Mouse (Mus musculus) forebrain, embryonic 11.5 days (tissue): ENCODE measurements around the gene Gm20503. TPM values are rescaled to one million over a fixed set of nuclear protein-coding genes. Genes with fewer than 3 reads are reported as not detected.

ENCODE experiments used
- ATAC-seq: fragments of 200-750 bp; cut with Nextera tagmentation; replicated peaks from 2 replicates; pipeline ENCODE4 v1.8.0; 2017; ENCODE audit warnings: moderate TSS enrichment; ENCODE audit not compliant: low FRiP score
- DNase-seq: peaks from one replicate; pipeline ENCODE4 v3.0.0-alpha.2; 2017; ENCODE audit warnings: low spot score
- H3K27ac ChIP-seq: fragments of 300-500 bp; sonication (generic); 2 replicates; pipeline ENCODE4 v1.5.1; 2014; ENCODE audit warnings: low read depth, low read length
- H3K27me3 ChIP-seq: fragments of 300-500 bp; sonication (generic); 2 replicates; pipeline ENCODE4 v1.6.1; 2014; ENCODE audit warnings: mild to moderate bottlenecking, low read length, mixed read lengths; ENCODE audit not compliant: control insufficient read depth, insufficient read depth
- H3K36me3 ChIP-seq: fragments of 300-500 bp; sonication (generic); 2 replicates; pipeline ENCODE4 v1.6.1; 2014; ENCODE audit warnings: mild to moderate bottlenecking, low read length, moderate library complexity, mixed read lengths; ENCODE audit not compliant: control insufficient read depth, insufficient read depth
- H3K4me1 ChIP-seq: fragments of 300-500 bp; sonication (generic); replicated peaks from 2 replicates; pipeline ENCODE4 v1.6.1; 2014; ENCODE audit warnings: low read length, mixed read lengths; ENCODE audit not compliant: control insufficient read depth, insufficient read depth
- H3K4me2 ChIP-seq: fragments of 300-500 bp; sonication (generic); 2 replicates; pipeline ENCODE4 v1.6.1; 2014; ENCODE audit warnings: low read depth, mild to moderate bottlenecking, low read length, moderate library complexity, mixed read lengths; ENCODE audit not compliant: severe bottlenecking
- H3K4me3 ChIP-seq: fragments of 300-500 bp; sonication (generic); 2 replicates; pipeline ENCODE4 v1.5.1; 2014; ENCODE audit warnings: low read depth, low read length
- H3K9ac ChIP-seq: fragments of 300-500 bp; sonication (generic); 2 replicates; pipeline ENCODE4 v1.6.1; 2014; ENCODE audit warnings: low read length
- H3K9me3 ChIP-seq: fragments of 300-500 bp; sonication (generic); 2 replicates; pipeline ENCODE4 v1.6.1; 2016; ENCODE audit warnings: low read length, mixed read lengths; ENCODE audit not compliant: control insufficient read depth
- WGBS: fragments of 180-500 bp; shearing (Covaris S2); extraction: QIAGEN DNeasy Blood & Tissue Kit; methylation state at CpG from one replicate; pipeline ENCODE4 v1.1.7; 2014; 5-methylcytosine and 5-hydroxymethylcytosine counted together
- polyA plus RNA-seq: library from polyadenylated mRNA; unstranded; fragments of >200 nt; fragmentation: Nextera tagmentation; extraction: Ambion mirVana; gene quantifications from 2 replicates; pipeline ENCODE4 v1.2.1, GENCODE M21; 2014

Gene Gm20503
- polyA plus RNA-seq, 1 experiment from 2014 or later = 7.0 TPM

DNA sequence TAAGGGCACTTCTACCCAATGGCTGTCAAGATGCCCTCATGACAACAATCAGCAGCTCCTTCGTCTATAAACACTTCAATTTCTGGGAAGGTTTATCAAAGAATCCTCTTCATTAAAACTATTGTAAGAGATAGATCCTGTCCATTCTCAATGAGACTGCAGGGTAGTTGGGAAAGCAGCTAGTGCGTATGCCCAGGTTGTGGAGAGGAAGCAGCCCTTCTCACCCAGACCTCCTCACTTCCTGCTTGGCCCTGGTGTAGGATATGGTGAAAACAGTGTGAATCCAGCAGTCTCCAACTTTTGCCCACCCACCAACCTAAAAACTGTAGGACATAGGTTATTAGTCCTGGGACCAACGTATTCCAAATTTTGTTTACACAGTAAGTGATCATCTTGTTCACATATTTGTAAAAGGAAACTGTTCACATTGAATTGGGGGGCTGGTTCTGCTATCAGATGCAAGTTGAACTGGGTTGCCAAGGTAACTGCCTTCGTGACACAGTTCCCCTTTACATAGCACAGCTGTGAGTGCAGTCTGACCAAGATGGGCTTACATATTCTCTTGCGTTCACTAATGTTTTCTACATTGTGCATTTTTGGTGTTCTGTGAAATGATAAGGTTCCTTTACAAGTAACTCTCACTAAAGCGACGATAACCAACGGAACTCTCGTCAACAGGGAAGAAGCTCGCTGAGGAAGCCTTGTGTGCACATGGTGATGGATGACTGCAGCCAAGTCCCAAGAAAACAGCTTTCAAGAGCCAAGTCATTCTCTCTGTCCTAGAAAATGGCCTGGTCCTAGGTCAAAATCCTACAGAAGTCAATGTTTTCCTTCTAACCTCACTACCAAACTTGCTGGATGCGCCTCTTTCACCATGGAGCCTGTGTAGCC is 37.6 kb downstream of the Gm20503 start:
- Histone ChIP-seq H3K36me3 (no peaks in the 10 kb centered on the region), H3K9ac (no peak overlapping the region), H3K4me2 (no peak overlapping the region), H3K27me3 (no peaks in the 10 kb centered on the region), H3K4me3 (no peak overlapping the region), H3K4me1 (0 out of 2 replicates have a peak, but pooled peaks cover 1% of the 10 kb centered on the region), H3K27ac (no peak overlapping the region), H3K9me3 (no peaks in the 10 kb centered on the region)
- DNase-seq (no peak), ATAC-seq (no peak)
- WGBS = 92% methylated on average over 11 of the region's 11 CpGs

DNA sequence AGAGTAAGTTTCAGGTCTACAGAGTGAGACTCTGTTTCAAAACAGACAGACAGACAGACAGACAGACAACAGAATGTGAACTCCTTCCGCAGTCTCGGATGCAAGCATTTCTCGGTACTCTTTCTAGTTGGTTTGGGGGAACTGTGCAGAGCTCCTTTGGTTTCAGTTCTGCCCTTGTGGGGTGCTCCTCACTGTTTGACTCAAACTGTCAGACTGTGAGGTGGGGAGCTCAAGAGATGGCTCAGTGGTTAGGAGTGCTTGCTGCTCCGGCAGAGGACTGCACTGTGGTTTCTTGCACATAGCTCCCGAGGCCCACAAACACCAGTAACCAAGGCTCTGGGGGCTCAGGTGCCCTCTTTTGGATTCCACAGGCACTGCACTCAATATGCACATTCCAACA is 40.1 kb downstream of the Gm20503 start:
- H3K4me3 ChIP-seq = no peak overlapping the region
- H3K9me3 ChIP-seq = no peaks in the 10 kb centered on the region
- no peak overlapping the region for H3K27ac ChIP-seq
- no peak overlapping the region for H3K4me2 ChIP-seq
- WGBS = 95% methylated on average over 5 of the region's 5 CpGs
- no peak for ATAC-seq
- H3K9ac ChIP-seq = no peak overlapping the region
- H3K36me3 ChIP-seq = no peaks in the 10 kb centered on the region
- H3K27me3 ChIP-seq = no peaks in the 10 kb centered on the region
- no peaks in the 10 kb centered on the region for H3K4me1 ChIP-seq
- no peak for DNase-seq

DNA sequence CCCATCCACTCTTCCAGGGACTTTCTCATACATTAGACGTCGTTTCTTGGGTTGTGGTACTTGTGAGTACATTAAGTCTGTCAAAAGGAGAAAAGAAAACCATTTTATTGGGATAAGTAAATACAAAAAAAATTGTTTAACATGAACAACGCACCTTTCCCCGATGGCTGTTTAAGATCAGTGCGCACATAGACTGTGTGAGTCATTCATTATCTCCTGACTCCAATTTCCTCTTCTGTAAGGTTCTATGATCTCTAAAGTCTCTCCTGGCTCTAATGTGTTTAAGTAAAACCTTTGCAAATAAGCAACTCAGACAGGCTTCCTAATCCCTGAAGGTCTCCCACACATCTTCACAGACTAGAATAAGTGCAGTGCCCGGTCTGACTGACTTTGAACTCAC is 40.9 kb downstream of the Gm20503 start:
- H3K36me3 ChIP-seq = no peaks in the 10 kb centered on the region
- WGBS = 93% methylated on average over 6 of the region's 6 CpGs

DNA sequence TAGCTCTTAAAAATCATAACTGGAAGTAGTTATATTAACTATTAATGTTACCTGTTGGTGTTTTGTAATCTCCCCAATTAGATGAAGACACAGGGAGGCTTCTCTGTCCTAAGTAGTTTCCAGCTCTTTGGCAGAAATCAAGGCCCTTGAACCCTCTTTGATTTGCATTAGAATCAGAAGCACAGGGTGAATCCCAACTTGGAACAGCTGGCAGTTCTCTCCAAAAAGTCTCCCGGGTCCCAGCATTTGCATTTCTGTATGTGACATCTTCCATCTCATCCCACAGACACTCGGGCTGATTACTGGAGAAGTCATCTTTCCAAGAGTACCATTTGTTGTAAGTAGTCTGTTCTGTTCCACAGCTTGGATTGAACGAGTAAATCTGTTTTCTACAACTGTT is 44.2 kb downstream of the Gm20503 start:
- Histone ChIP-seq H3K4me1 (no peaks in the 10 kb centered on the region), H3K9me3 (no peaks in the 10 kb centered on the region), H3K9ac (no peak overlapping the region), H3K27me3 (no peaks in the 10 kb centered on the region), H3K36me3 (no peaks in the 10 kb centered on the region), H3K27ac (no peak overlapping the region), H3K4me3 (no peak overlapping the region), H3K4me2 (no peak overlapping the region)
- WGBS = 37% methylated on average over 3 of the region's 3 CpGs
- ATAC-seq = no peak
- DNase-seq = no peak

More for the DNA sequence above, 40.9 kb downstream of the Gm20503 start:
- Histone ChIP-seq H3K4me3 (no peak overlapping the region), H3K27ac (no peak overlapping the region), H3K27me3 (no peaks in the 10 kb centered on the region), H3K4me1 (no peaks in the 10 kb centered on the region), H3K9me3 (no peaks in the 10 kb centered on the region), H3K9ac (no peak overlapping the region), H3K4me2 (no peak overlapping the region)
- ATAC-seq = no peak
- DNase-seq = no peak

DNA sequence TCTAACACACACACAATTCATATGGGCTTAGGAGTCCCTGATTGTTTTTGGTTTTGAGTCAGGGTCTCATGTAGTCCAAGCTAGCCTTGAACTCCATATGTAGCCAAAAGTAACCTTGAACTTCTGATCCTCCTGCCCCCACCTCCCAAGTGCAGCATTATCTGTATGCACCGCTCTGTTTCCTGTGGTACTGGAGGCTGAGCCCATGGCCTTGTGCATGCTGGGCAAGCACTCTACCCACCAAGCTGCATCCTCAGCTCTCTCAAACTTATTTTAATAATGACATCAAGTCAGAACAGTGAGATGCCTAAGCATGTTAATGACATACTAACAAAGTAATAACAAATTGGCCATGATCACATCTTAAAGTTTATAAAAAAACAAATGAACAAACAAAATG is 48.1 kb downstream of the Gm20503 start:
- WGBS = 95% methylated on average over 1 of the region's 1 CpGs
- no peaks in the 10 kb centered on the region for H3K9me3 ChIP-seq

DNA sequence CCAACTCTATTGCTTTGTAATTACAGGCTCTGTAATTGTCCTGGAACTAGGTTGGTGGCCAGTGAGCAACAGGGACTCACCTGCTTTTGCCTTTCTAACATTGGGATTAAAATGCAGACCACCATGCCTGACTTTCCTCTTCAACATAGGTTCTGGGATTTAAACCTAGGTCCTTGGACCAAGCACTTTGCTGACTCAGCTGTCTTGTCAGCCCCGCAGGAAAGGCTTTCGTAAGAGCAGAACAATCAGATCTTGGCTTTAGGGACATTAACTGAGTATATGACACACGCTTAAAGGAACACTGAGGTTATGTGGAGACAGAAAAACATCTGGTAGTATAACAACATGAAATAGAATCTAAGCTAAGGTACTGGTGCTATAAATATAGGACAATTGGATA is 54.9 kb downstream of the Gm20503 start:
- Histone ChIP-seq H3K27ac (no peak overlapping the region), H3K4me2 (no peak overlapping the region), H3K4me3 (no peak overlapping the region), H3K9me3 (no peaks in the 10 kb centered on the region), H3K36me3 (no peaks in the 10 kb centered on the region), H3K27me3 (no peaks in the 10 kb centered on the region), H3K9ac (no peak overlapping the region), H3K4me1 (no peaks in the 10 kb centered on the region)
- no peak for DNase-seq
- 86% methylated on average over 3 of the region's 3 CpGs for WGBS
- no peak for ATAC-seq

More for the DNA sequence above, 48.1 kb downstream of the Gm20503 start:
- no peak overlapping the region for H3K27ac ChIP-seq
- H3K4me2 ChIP-seq = no peak overlapping the region
- no peaks in the 10 kb centered on the region for H3K4me1 ChIP-seq
- ATAC-seq = no peak
- DNase-seq = no peak
- H3K27me3 ChIP-seq = no peaks in the 10 kb centered on the region
- H3K36me3 ChIP-seq = no peaks in the 10 kb centered on the region
- no peak overlapping the region for H3K9ac ChIP-seq
- no peak overlapping the region for H3K4me3 ChIP-seq

DNA sequence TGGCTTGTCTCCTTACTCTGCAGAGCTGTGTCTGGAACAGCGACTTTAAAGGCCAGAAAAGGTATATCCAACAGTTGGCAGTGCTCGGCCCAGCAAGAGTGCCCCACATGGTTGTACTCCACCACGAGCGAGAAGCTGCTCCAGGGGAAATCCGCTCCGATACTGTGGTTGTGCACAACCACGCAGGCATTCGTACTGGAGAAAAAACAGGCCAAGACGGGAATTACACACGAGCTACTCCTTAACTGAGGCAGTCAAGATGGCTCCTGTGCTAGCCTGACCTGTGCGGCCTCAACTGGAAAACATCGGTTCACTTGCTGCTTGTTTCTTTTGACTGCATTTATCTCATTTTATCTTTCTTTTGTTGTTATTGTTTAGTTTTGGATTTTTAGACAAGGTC is 59.5 kb downstream of the Gm20503 start:
- ATAC-seq (no peak), DNase-seq (no peak)
- no peak overlapping the region for H3K4me2 ChIP-seq
- H3K9ac ChIP-seq = no peak overlapping the region
- no peaks in the 10 kb centered on the region for H3K4me1 ChIP-seq
- no peaks in the 10 kb centered on the region for H3K27me3 ChIP-seq
- no peak overlapping the region for H3K4me3 ChIP-seq
- H3K9me3 ChIP-seq = no peaks in the 10 kb centered on the region
- H3K36me3 ChIP-seq = no peaks in the 10 kb centered on the region
- no peak overlapping the region for H3K27ac ChIP-seq
- 77% methylated on average over 12 of the region's 12 CpGs for WGBS

DNA sequence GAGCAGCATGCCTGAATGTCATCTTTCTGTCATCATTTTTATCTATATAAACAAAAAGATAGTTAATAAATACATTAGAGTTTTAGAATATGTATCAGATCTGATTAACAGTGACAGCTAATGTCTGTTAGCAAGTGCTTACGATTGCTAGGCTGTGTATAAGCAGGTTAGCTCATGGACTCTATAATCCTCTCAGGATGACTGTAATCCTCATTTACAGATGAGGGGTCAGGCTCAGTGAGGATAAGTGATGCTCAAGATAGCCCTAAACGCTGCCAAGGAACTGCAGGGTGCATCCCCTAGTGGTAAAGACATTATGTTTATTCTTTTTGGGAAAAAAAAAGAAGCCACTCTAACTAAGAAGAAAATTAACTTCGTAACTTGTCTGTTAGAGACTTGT is 66.3 kb downstream of the Gm20503 start:
- ATAC-seq (no peak), DNase-seq (no peak)
- WGBS = 40% methylated on average over 3 of the region's 3 CpGs
- Histone ChIP-seq H3K4me1 (no peaks in the 10 kb centered on the region), H3K4me2 (no peak overlapping the region), H3K27ac (no peak overlapping the region), H3K9me3 (no peaks in the 10 kb centered on the region), H3K36me3 (no peaks in the 10 kb centered on the region), H3K4me3 (no peak overlapping the region), H3K9ac (no peak overlapping the region), H3K27me3 (no peaks in the 10 kb centered on the region)

DNA sequence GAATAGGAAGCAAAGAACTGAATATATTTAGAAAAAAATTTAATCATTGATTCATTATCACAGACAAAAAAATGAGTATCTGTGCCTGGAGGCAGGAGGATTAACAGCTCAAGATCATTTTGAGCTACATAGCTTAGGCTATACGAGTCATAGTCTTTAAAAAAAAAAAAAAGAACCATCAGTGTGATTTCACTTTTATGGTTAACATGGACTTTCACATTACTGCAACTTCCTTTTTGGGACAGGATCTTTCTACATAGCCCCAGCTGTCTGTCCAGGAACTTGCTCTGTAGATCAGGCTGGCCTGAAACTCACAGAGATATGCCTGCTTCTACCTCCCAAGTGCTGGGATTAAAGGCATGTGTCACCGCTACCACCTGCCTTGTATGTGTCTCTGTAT is 80.4 kb downstream of the Gm20503 start:
- ATAC-seq (no peak), DNase-seq (no peak)
- Histone ChIP-seq H3K4me3 (no peak overlapping the region), H3K36me3 (no peaks in the 10 kb centered on the region), H3K27me3 (no peaks in the 10 kb centered on the region), H3K4me2 (no peak overlapping the region), H3K9ac (no peak overlapping the region), H3K9me3 (no peaks in the 10 kb centered on the region), H3K4me1 (no peaks in the 10 kb centered on the region), H3K27ac (no peak overlapping the region)
- WGBS = 92% methylated on average over 2 of the region's 2 CpGs
